Mouse (Mus musculus) midbrain, embryonic 11.5 days (tissue): ENCODE measurements around the gene Retnla. TPM values are rescaled to one million over a fixed set of nuclear protein-coding genes. Genes with fewer than 3 reads are reported as not detected.

Experiments
- ATAC-seq: fragments of 200-750 bp; cut with Nextera tagmentation; 2 replicates; pipeline ENCODE4 v1.8.0; 2017; ENCODE audit warnings: moderate TSS enrichment, moderate library complexity; ENCODE audit not compliant: low FRiP score
- DNase-seq: peaks from one replicate; pipeline ENCODE4 v3.0.0; 2015; ENCODE audit warnings: low spot score; ENCODE audit errors: missing footprints
- H3K27ac ChIP-seq: fragments of 300-500 bp; sonication (generic); 2 replicates; pipeline ENCODE4 v1.5.1; 2014; ENCODE audit warnings: low read depth, low read length
- H3K27me3 ChIP-seq: fragments of 300-500 bp; sonication (generic); 2 replicates; pipeline ENCODE4 v1.6.1; 2014; ENCODE audit warnings: mild to moderate bottlenecking, low read length, moderate library complexity, mixed read lengths; ENCODE audit not compliant: control insufficient read depth, insufficient read depth
- H3K36me3 ChIP-seq: fragments of 300-500 bp; sonication (generic); 2 replicates; pipeline ENCODE4 v1.6.1; 2014; ENCODE audit warnings: mild to moderate bottlenecking, low read length, moderate library complexity, mixed read lengths; ENCODE audit not compliant: control insufficient read depth, insufficient read depth
- H3K4me1 ChIP-seq: fragments of 300-500 bp; sonication (generic); 2 replicates; pipeline ENCODE4 v1.6.1; 2014; ENCODE audit warnings: low read length; ENCODE audit not compliant: control insufficient read depth, insufficient read depth
- H3K4me2 ChIP-seq: fragments of 300-500 bp; sonication (generic); 2 replicates; pipeline ENCODE4 v1.6.1; 2014; ENCODE audit warnings: mild to moderate bottlenecking, moderate library complexity
- H3K4me3 ChIP-seq: fragments of 300-500 bp; sonication (generic); 2 replicates; pipeline ENCODE4 v1.5.1; 2014; ENCODE audit warnings: low read depth, low read length
- H3K9ac ChIP-seq: fragments of 300-500 bp; sonication (generic); 2 replicates; pipeline ENCODE4 v1.6.1; 2014; ENCODE audit warnings: low read length
- H3K9me3 ChIP-seq: fragments of 300-500 bp; sonication (generic); 2 replicates; pipeline ENCODE4 v1.6.1; 2016; ENCODE audit warnings: low read length; ENCODE audit not compliant: control insufficient read depth
- WGBS: fragments of 180-500 bp; shearing (Covaris S2); extraction: QIAGEN DNeasy Blood & Tissue Kit; methylation state at CpG from one replicate; pipeline ENCODE4 v1.1.7; 2014; 5-methylcytosine and 5-hydroxymethylcytosine counted together
- polyA plus RNA-seq: library from polyadenylated mRNA; unstranded; fragments of >200 nt; fragmentation: Nextera tagmentation; extraction: Ambion mirVana; gene quantifications from 2 replicates; pipeline ENCODE4 v1.2.1, GENCODE M21; 2014

Gene Retnla
- polyA plus RNA-seq, 1 experiment from 2014 or later = not detected

DNA sequence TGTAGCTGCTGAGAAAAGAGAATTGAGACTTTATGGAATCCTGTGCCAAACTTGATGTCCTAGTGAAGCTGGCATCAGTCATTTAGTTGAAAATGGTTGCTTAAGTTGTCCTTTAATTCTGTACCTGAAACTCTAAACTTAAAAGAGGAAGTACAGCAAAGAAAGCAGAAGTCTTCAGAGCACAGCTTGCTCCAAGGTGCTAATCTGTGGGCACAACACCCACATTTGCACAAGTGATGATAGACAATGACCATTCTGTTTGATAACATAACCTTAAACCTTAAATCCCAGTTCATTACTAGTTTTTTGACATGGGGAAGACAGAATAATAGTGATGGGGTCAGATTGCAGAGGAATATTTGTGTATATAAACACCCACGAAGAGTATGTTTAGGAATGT, 26.3 kb downstream of the Retnla start:
- H3K27ac ChIP-seq = no peak overlapping the region

DNA sequence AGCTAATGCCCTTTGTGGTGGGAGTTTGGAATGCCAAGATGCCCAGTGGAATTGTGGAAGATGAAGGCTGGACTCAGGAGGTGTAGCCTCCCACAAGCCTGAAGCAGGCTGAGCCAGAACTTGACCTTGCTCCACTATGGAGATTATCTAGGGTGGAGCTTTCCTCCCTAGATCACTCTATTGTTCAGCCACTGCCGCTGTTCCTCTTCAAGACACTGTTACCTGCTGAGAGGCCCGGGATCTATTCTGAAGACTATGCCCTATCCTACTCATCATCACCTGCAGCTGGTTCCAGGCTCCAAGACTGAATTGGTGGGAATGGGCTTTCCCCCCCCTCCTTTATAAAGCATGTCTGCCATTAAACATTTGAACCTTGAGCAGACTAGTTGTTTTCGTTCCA, 27.3 kb downstream of the Retnla start:
- Histone ChIP-seq H3K9me3 (no peaks in the 10 kb centered on the region), H3K27me3 (no peaks in the 10 kb centered on the region), H3K4me1 (no peaks in the 10 kb centered on the region), H3K4me2 (no peak overlapping the region), H3K4me3 (no peak overlapping the region), H3K27ac (no peak overlapping the region), H3K9ac (no peak overlapping the region), H3K36me3 (no peaks in the 10 kb centered on the region)
- DNase-seq (no peak), ATAC-seq (no peak)
- 71% methylated on average over 3 of the region's 3 CpGs for whole genome bisulfite sequencing

More for the DNA sequence above, 26.3 kb downstream of the Retnla start:
- Histone ChIP-seq H3K4me3 (no peak overlapping the region), H3K9me3 (no peaks in the 10 kb centered on the region), H3K27me3 (no peaks in the 10 kb centered on the region), H3K4me2 (no peak overlapping the region), H3K36me3 (no peaks in the 10 kb centered on the region), H3K9ac (no peak overlapping the region), H3K4me1 (no peaks in the 10 kb centered on the region)
- no peak for ATAC-seq
- no peak for DNase-seq
- 76% methylated on average over 1 of the region's 1 CpGs for WGBS

DNA sequence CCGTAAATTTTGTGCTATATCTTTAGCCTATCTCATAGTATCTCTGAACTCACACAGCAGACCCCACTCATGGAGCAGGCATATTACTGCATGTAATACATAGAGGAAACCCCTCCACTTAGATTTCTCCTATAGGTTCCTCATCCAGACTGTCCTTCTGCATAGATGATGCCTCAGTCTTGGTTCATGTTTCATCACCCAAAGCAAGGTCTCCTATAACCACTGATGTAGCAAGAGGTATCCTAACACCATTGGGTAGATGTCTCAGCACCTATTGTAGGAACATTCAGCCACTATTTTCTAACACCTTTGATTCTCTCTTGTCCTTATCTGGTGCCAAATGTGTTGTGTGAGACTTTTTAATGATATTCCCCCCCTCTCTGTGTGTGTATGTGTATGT, 29.4 kb downstream of the Retnla start:
- H3K4me2 ChIP-seq = no peak overlapping the region
- no peak overlapping the region for H3K9ac ChIP-seq
- ATAC-seq = no peak
- no peak overlapping the region for H3K27ac ChIP-seq
- no peak for DNase-seq
- no peaks in the 10 kb centered on the region for H3K36me3 ChIP-seq
- WGBS = 96% methylated on average over 1 of the region's 1 CpGs
- no peaks in the 10 kb centered on the region for H3K4me1 ChIP-seq
- no peak overlapping the region for H3K4me3 ChIP-seq
- no peaks in the 10 kb centered on the region for H3K27me3 ChIP-seq
- H3K9me3 ChIP-seq = no peaks in the 10 kb centered on the region

DNA sequence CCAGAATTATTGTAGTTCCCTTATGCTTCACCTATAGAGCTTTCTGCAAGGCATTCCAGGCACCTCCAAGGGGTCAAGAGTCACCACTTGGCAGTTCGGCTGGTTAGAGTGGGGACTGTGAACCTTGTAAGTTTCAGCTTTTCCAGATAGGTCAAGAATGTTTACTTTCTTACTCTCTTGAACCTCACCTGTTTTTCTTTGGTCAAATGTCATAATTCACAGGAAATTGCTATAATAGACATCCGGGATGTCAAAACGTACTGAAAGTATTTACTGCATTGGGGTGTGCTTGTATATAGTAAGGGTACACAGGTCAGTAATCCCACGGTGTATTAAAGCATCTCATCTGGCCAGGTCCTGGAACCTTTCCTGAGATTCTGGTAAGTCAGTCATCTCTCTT, 30.0 kb downstream of the Retnla start, which contains the start of gene Retnlg:
Gene Retnlg (plus strand): TSS at position 301 of the 400 bp plus-strand sequence.
- DNase-seq (no peak), ATAC-seq (no peak)
- H3K27me3 ChIP-seq = no peaks in the 10 kb centered on the region
- H3K4me3 ChIP-seq = no peak within 1 kb of the TSS
- H3K27ac ChIP-seq = no peak within 1 kb of the TSS
- no peaks in the 10 kb centered on the region for H3K36me3 ChIP-seq
- no peak within 1 kb of the TSS for H3K4me2 ChIP-seq
- no peaks in the 10 kb centered on the region for H3K4me1 ChIP-seq
- H3K9ac ChIP-seq = no peak within 1 kb of the TSS
- no peaks in the 10 kb centered on the region for H3K9me3 ChIP-seq
- WGBS = 83% methylated on average over 4 of the region's 4 CpGs

- Histone ChIP-seq H3K9ac (no peak overlapping the region), H3K4me3 (no peak overlapping the region), H3K27me3 (no peaks in the 10 kb centered on the region), H3K27ac (no peak overlapping the region), H3K4me1 (no peaks in the 10 kb centered on the region), H3K9me3 (no peaks in the 10 kb centered on the region), H3K36me3 (no peaks in the 10 kb centered on the region), H3K4me2 (no peak overlapping the region)
- DNase-seq = no peak
- 83% methylated on average over 2 of the region's 2 CpGs for WGBS
- ATAC-seq = no peak
Observed at GRCm38 (mm10) chr16:48890733-48891132, 48.4 kb downstream of the Retnla start.

Other genes starting within 250 kb of the Retnla start
- gene Trat1, start 70.5 kb upstream of the Retnla start, polyA plus RNA-seq = 0.04 TPM in 1 of 2 replicates, not detected in the other
- not detected in 2 replicates for gene Retnlb, start 25.7 kb upstream of the Retnla start, polyA plus RNA-seq
- not detected in 2 replicates for gene Retnlg, start 30.1 kb downstream of the Retnla start, polyA plus RNA-seq
- gene Dzip3, start 151.6 kb downstream of the Retnla start, polyA plus RNA-seq = 52.0 and 60.4 TPM in 2 replicates
- 55.0 and 57.7 TPM in 2 replicates for gene Cip2a, start 151.6 kb downstream of the Retnla start, polyA plus RNA-seq
- gene Myh15, start 214.9 kb downstream of the Retnla start, polyA plus RNA-seq = 0.03 TPM in 1 of 2 replicates, not detected in the other